Mouse (Mus musculus): ENCODE measurements around the gene Tmem39b. TPM values are rescaled to one million over a fixed set of nuclear protein-coding genes. Genes with fewer than 3 reads are reported as not detected.
"Not testable (repeated sequence)": the region's sequence is repeated elsewhere in the genome, so short reads cannot be mapped to it uniquely, and the experiment has no call there.

Gene Tmem39b
- polyA plus RNA-seq, 1 experiment from 2014 or later = 14.7 TPM

DNA sequence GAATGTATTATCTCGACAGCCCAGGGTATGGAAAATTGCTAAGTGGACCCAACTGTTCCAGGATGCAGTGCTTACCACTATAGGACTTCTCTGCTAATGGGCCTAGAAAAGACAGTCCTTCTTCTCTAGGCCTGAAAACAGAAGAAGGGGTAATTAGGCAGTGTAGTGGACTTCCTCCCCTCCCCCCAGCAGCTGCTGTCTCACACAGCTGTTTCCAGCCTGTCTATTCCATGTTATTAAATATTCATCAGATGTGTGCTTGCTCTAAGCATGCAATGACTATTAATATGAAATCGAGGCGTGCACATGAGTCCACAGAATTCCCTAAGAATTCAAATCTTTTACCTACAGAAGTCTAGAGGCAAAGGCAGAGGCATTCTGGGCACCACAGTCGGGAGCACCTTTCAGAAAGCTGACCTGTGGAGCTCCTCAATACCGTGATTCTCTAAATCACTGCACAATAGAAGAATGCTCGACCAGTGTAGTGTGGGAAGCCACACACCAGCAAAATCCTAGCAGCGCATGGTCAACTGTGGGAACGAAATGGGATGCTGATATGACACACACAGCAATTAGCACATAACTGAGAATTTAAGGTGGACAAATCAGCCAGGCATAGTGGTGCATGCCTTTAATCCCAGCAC, 13.0 kb upstream of the Tmem39b start:
- H3K36me3 ChIP-seq (replicated peaks) = peaks cover 100% of the 10 kb centered on the region
- WGBS = 86% methylated on average over 8 of the region's 8 CpGs
- H3K4me1 ChIP-seq = no peaks in the 10 kb centered on the region
- H3K27me3 ChIP-seq (replicated peaks; ENCODE audit: low read depth, poor library complexity, severe bottlenecking) = no peaks in the 10 kb centered on the region
- no peak overlapping the region for H3K27ac ChIP-seq (replicated peaks)
- no peak for DNase-seq (ENCODE audit: low spot score)
- no peaks in the 10 kb centered on the region for H3K9me3 ChIP-seq
- no peak overlapping the region for H3K4me3 ChIP-seq

DNA sequence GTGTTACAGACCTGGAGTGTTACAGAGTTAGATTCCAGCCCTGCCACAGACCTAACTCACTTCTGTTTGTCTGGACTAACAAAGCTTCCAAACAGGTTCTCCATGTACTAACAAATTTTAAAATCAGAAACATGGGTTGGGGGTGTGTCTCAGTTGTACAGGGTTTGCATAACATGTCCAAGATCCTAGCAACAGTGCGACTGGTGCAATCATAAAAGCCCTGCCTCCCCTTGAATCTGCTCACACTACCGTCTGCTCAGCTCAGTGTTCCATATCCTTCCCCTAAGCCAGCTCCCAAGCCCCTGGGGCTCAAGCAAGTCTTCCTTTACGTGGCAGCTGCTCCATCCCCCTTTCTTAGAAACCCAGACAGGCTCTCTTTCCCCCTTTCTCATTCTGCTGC, 10.1 kb upstream of the Tmem39b start:
- no peak for DNase-seq (ENCODE audit: low spot score)
- Histone ChIP-seq H3K9me3 (no peaks in the 10 kb centered on the region), H3K27ac (replicated peaks) (no peak overlapping the region), H3K36me3 (replicated peaks) (peaks cover 100% of the 10 kb centered on the region), H3K27me3 (replicated peaks; ENCODE audit: low read depth, poor library complexity, severe bottlenecking) (no peaks in the 10 kb centered on the region), H3K4me3 (no peak overlapping the region), H3K4me1 (peaks cover 16% of the 10 kb centered on the region)
- whole genome bisulfite sequencing = 75% methylated on average over 3 of the region's 3 CpGs

DNA sequence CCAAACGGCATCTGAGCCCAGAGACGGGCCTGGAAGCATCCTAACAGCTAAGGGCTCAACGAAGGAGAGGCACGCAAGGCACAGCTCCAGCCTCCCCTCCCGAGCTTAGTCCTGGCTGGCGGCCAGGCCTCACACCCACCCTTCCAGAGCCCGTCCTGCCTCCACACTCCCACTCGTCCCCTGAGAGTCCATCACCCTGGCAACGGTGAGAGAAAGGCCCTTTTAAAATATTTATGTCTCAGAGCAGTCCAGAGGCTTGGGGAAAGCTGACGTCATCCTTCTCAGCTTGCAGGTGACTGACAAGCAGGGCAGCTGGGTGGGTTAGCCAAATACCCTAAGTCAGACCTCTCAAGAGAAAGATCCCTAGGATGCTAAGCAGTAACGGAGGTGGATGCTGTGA, 5.8 kb upstream of the Tmem39b start:
- WGBS = 52% methylated on average over 11 of the region's 11 CpGs
- DNase-seq (ENCODE audit: low spot score) = peak; percentile 69
- H3K27me3 ChIP-seq (replicated peaks; ENCODE audit: low read depth, poor library complexity, severe bottlenecking) = no peaks in the 10 kb centered on the region
- no peaks in the 10 kb centered on the region for H3K9me3 ChIP-seq
- H3K36me3 ChIP-seq (replicated peaks) = peaks cover 68% of the 10 kb centered on the region
- no peak overlapping the region for H3K4me3 ChIP-seq
- peak overlapping the region; percentile 76 for H3K27ac ChIP-seq (replicated peaks)
- peaks cover 23% of the 10 kb centered on the region for H3K4me1 ChIP-seq

DNA sequence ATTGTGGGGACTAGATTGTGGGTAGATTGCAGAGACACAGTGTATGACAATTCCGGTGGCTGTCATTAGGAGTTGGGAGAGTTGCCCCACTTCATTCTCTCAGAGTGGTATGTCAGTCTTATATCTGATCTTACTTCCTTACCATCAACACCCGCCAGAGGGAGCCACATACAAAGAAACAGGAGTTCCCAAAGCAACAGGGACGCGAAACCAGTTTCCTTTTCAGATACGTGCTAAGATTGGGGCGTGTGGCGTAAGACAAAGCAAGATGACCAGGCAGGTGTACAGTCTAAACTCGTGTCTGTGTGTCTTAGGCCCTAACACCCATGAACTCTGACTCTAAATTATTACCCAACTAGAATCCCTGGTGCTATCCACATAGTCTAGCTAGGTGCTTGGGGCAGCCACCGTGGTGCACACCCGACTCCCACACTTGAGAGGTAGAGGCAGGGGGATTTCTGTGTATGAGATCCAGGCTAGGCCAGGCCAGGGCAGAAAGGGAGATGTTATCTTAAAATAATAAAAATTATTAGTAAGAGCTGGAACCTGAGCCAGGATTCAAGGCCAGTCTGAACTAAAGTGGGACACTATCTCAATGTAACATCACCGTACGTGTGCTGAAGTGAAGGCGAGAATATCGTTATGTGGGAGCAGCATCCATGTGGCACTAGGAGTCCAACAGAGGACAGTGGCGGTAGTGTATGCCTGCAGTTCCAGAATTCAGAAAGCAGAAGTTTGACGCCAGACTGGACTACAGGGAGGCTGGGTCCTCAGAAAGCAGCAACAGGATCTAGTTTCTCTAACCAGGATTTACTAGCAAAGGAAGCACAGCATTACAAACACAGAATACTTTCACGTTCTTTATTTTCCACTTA, 5.1 kb upstream of the Tmem39b start:
- peak; percentile 83 for DNase-seq (ENCODE audit: low spot score)
- H3K27ac ChIP-seq (replicated peaks) = peak overlapping the region; percentile 76
- 63% methylated on average over 17 of the region's 17 CpGs for WGBS
- peaks cover 30% of the 10 kb centered on the region for H3K4me1 ChIP-seq
- no peak overlapping the region for H3K4me3 ChIP-seq
- peaks cover 61% of the 10 kb centered on the region for H3K36me3 ChIP-seq (replicated peaks)
- H3K9me3 ChIP-seq = no peaks in the 10 kb centered on the region
- H3K27me3 ChIP-seq (replicated peaks; ENCODE audit: low read depth, poor library complexity, severe bottlenecking) = no peaks in the 10 kb centered on the region

DNA sequence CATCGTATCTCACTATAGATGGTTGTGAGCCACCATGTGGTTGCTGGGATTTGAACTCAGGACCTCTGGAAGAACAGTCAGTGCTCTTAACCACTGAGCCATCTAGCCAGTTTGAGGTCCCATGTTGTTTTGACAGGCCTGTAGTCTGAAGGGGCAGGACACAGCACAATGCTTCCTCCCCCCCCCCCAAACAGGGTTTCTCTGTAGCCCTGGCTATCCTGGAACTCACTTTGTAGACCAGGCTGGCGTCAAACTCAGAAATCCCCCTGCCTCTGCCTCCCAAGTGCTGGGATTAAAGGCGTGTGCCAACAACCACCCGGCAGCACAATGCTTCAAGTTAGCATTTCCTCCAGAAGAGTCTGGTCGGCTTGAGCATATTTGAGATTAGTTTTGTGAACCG, 4.0 kb upstream of the Tmem39b start:
- H3K4me1 ChIP-seq = peaks cover 36% of the 10 kb centered on the region
- H3K36me3 ChIP-seq (replicated peaks) = peaks cover 51% of the 10 kb centered on the region
- DNase-seq (ENCODE audit: low spot score); H3K9me3 ChIP-seq; H3K27me3 ChIP-seq (replicated peaks; ENCODE audit: low read depth, poor library complexity, severe bottlenecking); H3K27ac ChIP-seq (replicated peaks); H3K4me3 ChIP-seq: not testable (repeated sequence)
- WGBS = 91% methylated on average over 6 of the region's 6 CpGs

DNA sequence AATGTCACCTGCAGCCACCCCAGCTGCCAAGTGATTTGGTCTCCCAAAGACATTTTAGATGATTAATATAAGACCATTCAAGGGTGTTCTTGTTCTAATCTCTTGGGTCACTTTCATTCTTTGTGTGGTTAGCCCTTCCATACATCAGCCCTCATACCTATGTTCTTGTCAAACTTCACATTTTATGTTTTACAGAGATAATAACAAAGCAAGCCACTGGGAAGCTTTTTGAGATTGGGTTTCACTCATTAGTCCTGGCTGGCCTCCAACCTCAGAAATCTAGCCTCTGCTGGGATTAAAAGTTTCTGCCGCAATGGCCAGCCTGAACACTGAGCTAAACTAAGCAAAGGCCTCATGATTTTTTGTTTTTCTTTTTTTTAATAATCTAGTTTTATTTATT, 3.6 kb upstream of the Tmem39b start:
- peaks cover 40% of the 10 kb centered on the region for H3K4me1 ChIP-seq
- no peaks in the 10 kb centered on the region for H3K27me3 ChIP-seq (replicated peaks; ENCODE audit: low read depth, poor library complexity, severe bottlenecking)
- WGBS = 85% methylated on average over 1 of the region's 1 CpGs
- no peaks in the 10 kb centered on the region for H3K9me3 ChIP-seq
- no peak overlapping the region for H3K4me3 ChIP-seq
- H3K36me3 ChIP-seq (replicated peaks) = peaks cover 46% of the 10 kb centered on the region
- no peak for DNase-seq (ENCODE audit: low spot score)
- H3K27ac ChIP-seq (replicated peaks) = no peak overlapping the region

DNA sequence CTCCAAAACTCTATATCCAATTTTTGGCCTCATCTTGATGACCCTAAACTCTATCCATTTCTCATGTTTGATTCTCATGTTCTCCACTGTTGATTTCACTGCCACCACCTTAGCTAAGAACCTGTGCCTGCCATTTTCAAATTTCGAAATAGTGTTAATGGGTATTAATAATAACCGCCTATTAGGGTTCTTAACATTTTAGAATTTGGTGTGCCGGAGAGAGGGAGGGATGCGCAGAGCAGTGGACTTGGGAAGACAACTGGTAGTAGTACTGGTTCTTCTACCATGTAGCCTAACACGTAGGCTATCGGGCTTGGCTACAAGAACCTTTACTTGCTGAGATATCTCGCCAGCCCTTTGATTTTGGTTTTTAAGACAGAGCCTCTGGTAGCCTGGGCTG, 553 bp upstream of the Tmem39b start:
- WGBS = 89% methylated on average over 7 of the region's 7 CpGs
- no peak for DNase-seq (ENCODE audit: low spot score)
- H3K36me3 ChIP-seq (replicated peaks) = peaks cover 37% of the 10 kb centered on the region

DNA sequence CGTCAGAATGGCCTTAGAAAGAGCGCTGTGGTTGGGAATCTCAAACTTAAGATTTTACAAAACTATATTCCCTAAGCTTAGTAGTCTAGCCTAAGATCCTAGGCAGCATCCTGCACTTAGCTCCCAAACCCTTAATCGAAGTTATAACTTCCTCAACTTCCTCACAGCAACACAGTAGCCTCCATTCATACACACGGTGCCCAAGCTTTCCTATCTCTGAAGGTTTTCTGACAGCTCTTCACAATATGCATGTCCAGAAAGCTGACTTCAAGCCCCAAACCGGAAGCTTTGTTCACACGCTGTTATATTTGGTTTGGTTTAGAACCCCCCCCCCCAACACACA, 852 bp downstream of the Tmem39b start:
- 25% methylated on average over 6 of the region's 6 CpGs for WGBS
- H3K36me3 ChIP-seq (replicated peaks) = peaks cover 37% of the 10 kb centered on the region
- H3K4me3 ChIP-seq = peak overlapping the region; percentile 69

More for the DNA sequence above, 553 bp upstream of the Tmem39b start:
- H3K9me3 ChIP-seq = no peaks in the 10 kb centered on the region
- H3K4me3 ChIP-seq = peak overlapping the region; percentile 69
- no peaks in the 10 kb centered on the region for H3K27me3 ChIP-seq (replicated peaks; ENCODE audit: low read depth, poor library complexity, severe bottlenecking)
- H3K27ac ChIP-seq (replicated peaks) = peak overlapping the region; percentile 95
- H3K4me1 ChIP-seq = peaks cover 29% of the 10 kb centered on the region

DNA sequence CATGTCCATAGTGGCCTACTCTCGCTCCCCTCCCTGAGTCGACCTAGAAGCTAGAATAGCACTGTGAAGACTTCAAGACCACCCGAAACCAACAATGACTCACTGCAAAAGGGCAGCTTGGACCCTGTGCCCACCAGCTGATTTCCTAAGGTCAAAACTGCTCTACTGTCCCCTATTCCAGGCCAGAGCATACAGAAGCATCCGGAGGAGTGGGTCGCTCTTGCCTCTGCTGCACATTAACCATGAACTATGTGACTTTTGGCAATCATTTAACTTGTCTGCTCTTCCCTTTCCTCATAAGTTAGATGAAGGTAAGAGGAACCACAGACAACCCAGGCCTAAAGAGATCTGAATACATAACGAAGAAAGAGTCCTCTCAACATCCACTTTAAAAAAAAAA, 12.1 kb downstream of the Tmem39b start:
- peaks cover 96% of the 10 kb centered on the region for H3K36me3 ChIP-seq (replicated peaks)
- H3K27me3 ChIP-seq (replicated peaks; ENCODE audit: low read depth, poor library complexity, severe bottlenecking) = no peaks in the 10 kb centered on the region
- no peak overlapping the region for H3K4me3 ChIP-seq
- no peak for DNase-seq (ENCODE audit: low spot score)
- H3K27ac ChIP-seq (replicated peaks) = no peak overlapping the region
- 93% methylated on average over 6 of the region's 6 CpGs for WGBS
- H3K4me1 ChIP-seq = no peaks in the 10 kb centered on the region
- no peaks in the 10 kb centered on the region for H3K9me3 ChIP-seq

More for the DNA sequence above, 852 bp downstream of the Tmem39b start:
- Histone ChIP-seq H3K27me3 (replicated peaks; ENCODE audit: low read depth, poor library complexity, severe bottlenecking) (no peaks in the 10 kb centered on the region), H3K27ac (replicated peaks) (peak overlapping the region; percentile 95; the same call in 1 of the 2 replicates), H3K9me3 (no peaks in the 10 kb centered on the region), H3K4me1 (peaks cover 23% of the 10 kb centered on the region)
- DNase-seq (ENCODE audit: low spot score) = no peak

DNA sequence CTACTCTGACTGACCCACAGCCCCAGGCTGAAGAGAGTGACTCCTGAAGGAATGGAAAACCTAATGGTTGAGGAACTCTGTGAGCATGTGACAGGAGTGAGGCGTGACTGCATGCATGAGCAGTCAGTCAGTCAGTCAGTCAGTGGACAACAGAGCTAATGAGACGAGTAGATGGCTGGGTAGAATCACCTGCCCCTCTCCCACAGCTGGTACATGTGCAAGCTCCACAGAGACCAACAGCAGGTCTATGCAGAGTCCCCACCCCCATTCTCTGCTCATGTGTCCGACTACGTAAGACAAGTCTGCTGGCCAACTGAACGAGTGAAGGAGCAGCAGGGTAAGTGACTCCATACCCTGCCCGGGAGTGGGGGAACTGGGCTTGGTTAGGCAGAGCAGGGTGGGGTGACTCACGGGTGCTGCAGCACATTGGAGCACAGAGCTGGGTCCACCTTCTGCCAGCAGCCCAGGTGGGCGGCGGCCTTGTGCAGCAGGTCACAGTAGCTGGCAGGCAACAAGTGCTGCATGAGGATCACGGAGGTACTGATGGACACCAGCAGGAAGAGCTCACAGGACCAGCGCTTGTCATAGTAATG, 12.6 kb downstream of the Tmem39b start:
- Histone ChIP-seq H3K36me3 (replicated peaks) (peaks cover 94% of the 10 kb centered on the region), H3K9me3 (no peaks in the 10 kb centered on the region), H3K27ac (replicated peaks) (no peak overlapping the region), H3K4me3 (no peak overlapping the region), H3K4me1 (no peaks in the 10 kb centered on the region), H3K27me3 (replicated peaks; ENCODE audit: low read depth, poor library complexity, severe bottlenecking) (no peaks in the 10 kb centered on the region)
- no peak for DNase-seq (ENCODE audit: low spot score)
- WGBS = 88% methylated on average over 11 of the region's 11 CpGs

DNA sequence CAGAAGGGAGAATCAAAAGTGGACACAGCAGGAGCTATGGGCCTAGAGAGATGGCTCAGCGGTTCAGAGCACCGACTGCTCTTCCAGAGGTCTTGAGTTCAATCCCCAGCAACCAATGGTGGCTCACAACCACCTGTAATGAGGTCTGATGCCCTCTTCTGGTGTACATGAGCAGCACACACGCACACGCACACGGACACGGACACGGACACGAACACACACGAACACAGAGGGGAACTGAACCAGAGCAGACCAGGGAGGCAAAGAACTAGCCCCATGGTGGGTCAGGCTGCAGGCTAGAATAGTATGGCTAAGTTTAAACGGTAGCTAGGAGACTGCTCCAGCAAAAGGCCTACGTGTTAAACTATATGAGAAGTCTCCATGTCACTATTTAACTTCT, 14.8 kb downstream of the Tmem39b start:
- Histone ChIP-seq H3K9me3 (no peaks in the 10 kb centered on the region), H3K4me1 (no peaks in the 10 kb centered on the region), H3K27me3 (replicated peaks; ENCODE audit: low read depth, poor library complexity, severe bottlenecking) (no peaks in the 10 kb centered on the region), H3K4me3 (no peak overlapping the region), H3K36me3 (replicated peaks) (peaks cover 96% of the 10 kb centered on the region), H3K27ac (replicated peaks) (no peak overlapping the region)
- 95% methylated on average over 11 of the region's 11 CpGs for WGBS
- no peak for DNase-seq (ENCODE audit: low spot score)

DNA sequence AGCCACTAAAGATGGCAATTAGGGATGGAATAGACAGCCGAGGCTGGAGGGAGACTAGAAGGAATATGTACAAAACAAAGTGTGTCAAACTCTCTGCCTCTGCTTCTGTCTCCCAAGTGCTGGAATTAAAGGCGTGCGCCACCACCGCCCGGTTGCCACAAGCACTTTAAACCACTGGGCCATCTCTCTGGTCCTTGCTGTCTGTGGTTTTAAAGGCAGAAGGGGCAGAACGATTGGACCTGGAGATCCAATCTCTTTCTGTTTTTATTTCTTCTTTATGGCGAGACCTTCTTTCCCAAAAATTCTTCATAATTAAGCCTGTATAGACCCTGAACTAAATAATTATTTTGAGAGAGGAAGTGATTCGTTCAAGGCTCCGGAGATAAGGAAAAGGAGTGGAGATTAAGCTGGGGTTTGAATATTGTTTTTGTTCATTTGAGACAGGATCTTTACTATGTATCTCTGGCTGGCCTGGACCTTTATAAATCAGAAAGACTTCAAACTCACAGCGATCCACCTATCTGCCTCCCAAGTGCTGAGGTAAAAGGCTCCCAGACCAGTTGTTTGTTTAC, 23.7 kb downstream of the Tmem39b start:
- no peak for DNase-seq (ENCODE audit: low spot score)
- WGBS = 12% methylated on average over 10 of the region's 10 CpGs
- Histone ChIP-seq H3K4me3 (peak overlapping the region; percentile 100), H3K27ac (replicated peaks) (peak overlapping the region; percentile 93), H3K4me1 (peaks cover 20% of the 10 kb centered on the region), H3K27me3 (replicated peaks; ENCODE audit: low read depth, poor library complexity, severe bottlenecking) (no peaks in the 10 kb centered on the region), H3K9me3 (no peaks in the 10 kb centered on the region), H3K36me3 (replicated peaks) (peaks cover 51% of the 10 kb centered on the region)

Measured in embryonic facial prominence, embryonic 10.5 days (tissue).